Mouse (Mus musculus): ENCODE data around the gene Txndc12. TPM values are rescaled to one million over a fixed set of nuclear protein-coding genes. Genes with fewer than 3 reads are reported as not detected.
A peak's percentile ranks its signal among the peaks of the same experiment; 100 is the strongest.

Txndc12 gene
- polyA plus RNA-seq, 1 experiment from 2014 or later, result 130 TPM

- Histone ChIP-seq H3K4me1 (ENCODE audit: control insufficient read depth, insufficient read depth, low read length) (no peaks in the 10 kb centered on the region), H3K9me3 (replicated peaks; ENCODE audit: control insufficient read depth, low read length) (no peaks in the 10 kb centered on the region), H3K4me3 (ENCODE audit: low read depth, low read length) (peak overlapping the region; percentile 97), H3K9ac (replicated peaks; ENCODE audit: low read length) (peak overlapping the region; percentile 81), H3K27me3 (ENCODE audit: control insufficient read depth, insufficient read depth, low read length) (no peaks in the 10 kb centered on the region), H3K27ac (replicated peaks; ENCODE audit: low read depth, low read length) (peak overlapping the region; percentile 98), H3K4me2 (ENCODE audit: low read depth, low read length) (peak overlapping the region; percentile 66), H3K36me3 (replicated peaks; ENCODE audit: control insufficient read depth, insufficient read depth, low read depth, low read length) (no peaks in the 10 kb centered on the region)
- WGBS, result 0% methylated on average over 15 of the region's 15 CpGs
- no peak for ATAC-seq (replicated peaks; ENCODE audit: insufficient number of reproducible peaks, low FRiP score, low TSS enrichment, low read depth)
- peak; percentile 15 for DNase-seq (ENCODE audit: low spot score)
These were observed 540 bp downstream of the Txndc12 start for GRCm38 (mm10) chr4:108834971-108835311.

- Histone ChIP-seq H3K4me1 (ENCODE audit: control insufficient read depth, insufficient read depth, low read length) (no peaks in the 10 kb centered on the region), H3K9me3 (replicated peaks; ENCODE audit: control insufficient read depth, low read length) (no peaks in the 10 kb centered on the region), H3K4me3 (ENCODE audit: low read depth, low read length) (peak overlapping the region; percentile 97), H3K4me2 (ENCODE audit: low read depth, low read length) (peak overlapping the region; percentile 66), H3K27ac (replicated peaks; ENCODE audit: low read depth, low read length) (no peak overlapping the region), H3K9ac (replicated peaks; ENCODE audit: low read length) (peak overlapping the region; percentile 81), H3K27me3 (ENCODE audit: control insufficient read depth, insufficient read depth, low read length) (no peaks in the 10 kb centered on the region), H3K36me3 (replicated peaks; ENCODE audit: control insufficient read depth, insufficient read depth, low read depth, low read length) (no peaks in the 10 kb centered on the region)
- DNase-seq (ENCODE audit: low spot score) (no peak), ATAC-seq (replicated peaks; ENCODE audit: insufficient number of reproducible peaks, low FRiP score, low TSS enrichment, low read depth) (no peak)
- WGBS, result 69% methylated on average over 3 of the region's 3 CpGs
These were observed 1.1 kb downstream of the Txndc12 start for GRCm38 (mm10) chr4:108835496-108835895.

GRCm38 (mm10) chr4:108838031-108838430 is 3.6 kb downstream of the Txndc12 start:
- Histone ChIP-seq H3K27me3 (ENCODE audit: control insufficient read depth, insufficient read depth, low read length) (no peaks in the 10 kb centered on the region), H3K36me3 (replicated peaks; ENCODE audit: control insufficient read depth, insufficient read depth, low read depth, low read length) (no peaks in the 10 kb centered on the region), H3K4me3 (ENCODE audit: low read depth, low read length) (no peak overlapping the region), H3K9ac (replicated peaks; ENCODE audit: low read length) (no peak overlapping the region), H3K4me1 (ENCODE audit: control insufficient read depth, insufficient read depth, low read length) (no peaks in the 10 kb centered on the region), H3K9me3 (replicated peaks; ENCODE audit: control insufficient read depth, low read length) (no peaks in the 10 kb centered on the region), H3K27ac (replicated peaks; ENCODE audit: low read depth, low read length) (no peak overlapping the region), H3K4me2 (ENCODE audit: low read depth, low read length) (no peak overlapping the region)
- 85% methylated on average over 4 of the region's 4 CpGs for WGBS
- DNase-seq (ENCODE audit: low spot score) (no peak), ATAC-seq (replicated peaks; ENCODE audit: insufficient number of reproducible peaks, low FRiP score, low TSS enrichment, low read depth) (no peak)

- H3K9me3 ChIP-seq (replicated peaks; ENCODE audit: control insufficient read depth, low read length), result no peaks in the 10 kb centered on the region
- H3K27me3 ChIP-seq (ENCODE audit: control insufficient read depth, insufficient read depth, low read length), result no peaks in the 10 kb centered on the region
- no peaks in the 10 kb centered on the region for H3K4me1 ChIP-seq (ENCODE audit: control insufficient read depth, insufficient read depth, low read length)
- DNase-seq (ENCODE audit: low spot score), result no peak
- WGBS, result 91% methylated on average over 7 of the region's 7 CpGs
- H3K36me3 ChIP-seq (replicated peaks; ENCODE audit: control insufficient read depth, insufficient read depth, low read depth, low read length), result no peaks in the 10 kb centered on the region
- no peak overlapping the region for H3K27ac ChIP-seq (replicated peaks; ENCODE audit: low read depth, low read length)
- H3K4me3 ChIP-seq (ENCODE audit: low read depth, low read length), result no peak overlapping the region
- ATAC-seq (replicated peaks; ENCODE audit: insufficient number of reproducible peaks, low FRiP score, low TSS enrichment, low read depth), result no peak
- H3K9ac ChIP-seq (replicated peaks; ENCODE audit: low read length), result no peak overlapping the region
- no peak overlapping the region for H3K4me2 ChIP-seq (ENCODE audit: low read depth, low read length)
These were observed 7.6 kb downstream of the Txndc12 start for GRCm38 (mm10) chr4:108841920-108842578.

GRCm38 (mm10) chr4:108843336-108843735 is 8.9 kb downstream of the Txndc12 start:
- Histone ChIP-seq H3K4me2 (ENCODE audit: low read depth, low read length) (no peak overlapping the region), H3K9ac (replicated peaks; ENCODE audit: low read length) (no peak overlapping the region), H3K27ac (replicated peaks; ENCODE audit: low read depth, low read length) (no peak overlapping the region), H3K36me3 (replicated peaks; ENCODE audit: control insufficient read depth, insufficient read depth, low read depth, low read length) (no peaks in the 10 kb centered on the region), H3K4me3 (ENCODE audit: low read depth, low read length) (no peak overlapping the region), H3K27me3 (ENCODE audit: control insufficient read depth, insufficient read depth, low read length) (no peaks in the 10 kb centered on the region), H3K9me3 (replicated peaks; ENCODE audit: control insufficient read depth, low read length) (no peaks in the 10 kb centered on the region), H3K4me1 (ENCODE audit: control insufficient read depth, insufficient read depth, low read length) (no peaks in the 10 kb centered on the region)
- ATAC-seq (replicated peaks; ENCODE audit: insufficient number of reproducible peaks, low FRiP score, low TSS enrichment, low read depth) (no peak), DNase-seq (ENCODE audit: low spot score) (no peak)

GRCm38 (mm10) chr4:108845824-108846569 is 11.6 kb downstream of the Txndc12 start:
- DNase-seq (ENCODE audit: low spot score), result no peak
- H3K36me3 ChIP-seq (replicated peaks; ENCODE audit: control insufficient read depth, insufficient read depth, low read depth, low read length), result peaks cover 2% of the 10 kb centered on the region; the same call in 1 of the 2 replicates
- no peak overlapping the region for H3K27ac ChIP-seq (replicated peaks; ENCODE audit: low read depth, low read length)
- 87% methylated on average over 5 of the region's 5 CpGs for WGBS
- H3K4me2 ChIP-seq (ENCODE audit: low read depth, low read length), result no peak overlapping the region
- no peaks in the 10 kb centered on the region for H3K4me1 ChIP-seq (ENCODE audit: control insufficient read depth, insufficient read depth, low read length)
- H3K9me3 ChIP-seq (replicated peaks; ENCODE audit: control insufficient read depth, low read length), result no peaks in the 10 kb centered on the region
- H3K27me3 ChIP-seq (ENCODE audit: control insufficient read depth, insufficient read depth, low read length), result no peaks in the 10 kb centered on the region
- no peak overlapping the region for H3K4me3 ChIP-seq (ENCODE audit: low read depth, low read length)
- H3K9ac ChIP-seq (replicated peaks; ENCODE audit: low read length), result no peak overlapping the region
- no peak for ATAC-seq (replicated peaks; ENCODE audit: insufficient number of reproducible peaks, low FRiP score, low TSS enrichment, low read depth)

GRCm38 (mm10) chr4:108847715-108848504 is 13.5 kb downstream of the Txndc12 start, which contains the start of gene Kti12:
TSS of gene Kti12 (plus strand) at chr4:108847785.
- Histone ChIP-seq H3K4me1 (ENCODE audit: control insufficient read depth, insufficient read depth, low read length) (no peaks in the 10 kb centered on the region), H3K9ac (replicated peaks; ENCODE audit: low read length) (peak within 1 kb of the TSS; percentile 86), H3K27me3 (ENCODE audit: control insufficient read depth, insufficient read depth, low read length) (no peaks in the 10 kb centered on the region), H3K9me3 (replicated peaks; ENCODE audit: control insufficient read depth, low read length) (no peaks in the 10 kb centered on the region), H3K36me3 (replicated peaks; ENCODE audit: control insufficient read depth, insufficient read depth, low read depth, low read length) (peaks cover 2% of the 10 kb centered on the region; the same call in 1 of the 2 replicates), H3K27ac (replicated peaks; ENCODE audit: low read depth, low read length) (peak within 1 kb of the TSS; percentile 88), H3K4me3 (ENCODE audit: low read depth, low read length) (peak within 1 kb of the TSS; percentile 89), H3K4me2 (ENCODE audit: low read depth, low read length) (peak within 1 kb of the TSS; percentile 92)
- DNase-seq (ENCODE audit: low spot score), result peak; percentile 92
- WGBS, result under 1% methylated on average over 77 of the region's 77 CpGs
- peak; percentile 80 for ATAC-seq (replicated peaks; ENCODE audit: insufficient number of reproducible peaks, low FRiP score, low TSS enrichment, low read depth)

All from embryonic facial prominence, embryonic 11.5 days (tissue).